Mouse (Mus musculus) neural tube, embryonic 12.5 days (tissue): ENCODE measurements at regions not wholly inside any gene's neighbourhood (a gene's known extent, or its start where the extent isn't known, plus 50 kb on each side); places are given as distances from the start of the nearest gene placed in this dataset.
A peak's percentile ranks its signal among the peaks of the same experiment; 100 is the strongest.

Source experiments
- ATAC-seq: fragments of 200-750 bp; cut with Nextera tagmentation; 2 replicates; pipeline ENCODE4 v1.8.0; 2017; ENCODE audit warnings: low read depth, mild to moderate bottlenecking, moderate TSS enrichment, moderate library complexity; ENCODE audit not compliant: low FRiP score
- H3K27ac ChIP-seq: fragments of 300-500 bp; sonication (generic); 2 replicates; pipeline ENCODE4 v1.5.1; 2016
- H3K27me3 ChIP-seq: fragments of 300-500 bp; sonication (generic); replicated peaks from 2 replicates; pipeline ENCODE4 v1.6.1; 2016; ENCODE audit warnings: mild to moderate bottlenecking
- H3K36me3 ChIP-seq: fragments of 300-500 bp; sonication (generic); 2 replicates; pipeline ENCODE4 v1.6.1; 2016; ENCODE audit warnings: mild to moderate bottlenecking
- H3K4me1 ChIP-seq: fragments of 300-500 bp; sonication (generic); 2 replicates; pipeline ENCODE4 v1.6.1; 2016
- H3K4me2 ChIP-seq: fragments of 300-500 bp; sonication (generic); replicated peaks from 2 replicates; pipeline ENCODE4 v1.6.1; 2016; ENCODE audit warnings: mild to moderate bottlenecking
- H3K4me3 ChIP-seq: fragments of 300-500 bp; sonication (generic); 2 replicates; pipeline ENCODE4 v1.5.1; 2016
- H3K9ac ChIP-seq: fragments of 300-500 bp; sonication (generic); 2 replicates; pipeline ENCODE4 v1.6.1; 2016; ENCODE audit warnings: mild to moderate bottlenecking
- H3K9me3 ChIP-seq: fragments of 300-500 bp; sonication (generic); 2 replicates; pipeline ENCODE4 v1.6.1; 2016; ENCODE audit warnings: mild to moderate bottlenecking
- WGBS: fragments of 180-500 bp; shearing (Covaris S2); methylation state at CpG from one replicate; pipeline ENCODE4 v1.1.7; 2016; 5-methylcytosine and 5-hydroxymethylcytosine counted together

- Histone ChIP-seq H3K27ac (no peak overlapping the region), H3K4me3 (no peak overlapping the region), H3K9ac (no peak overlapping the region), H3K27me3 (no peaks in the 10 kb centered on the region), H3K36me3 (no peaks in the 10 kb centered on the region), H3K4me2 (no peak overlapping the region), H3K4me1 (no peaks in the 10 kb centered on the region; the same call in 1 of the 2 replicates), H3K9me3 (no peaks in the 10 kb centered on the region)
- peak; percentile 87 for ATAC-seq
- WGBS: 71% methylated on average over 12 of the region's 12 CpGs
Observed at GRCm38 (mm10) chr14:103417110-103418061, 70.8 kb upstream of the Mycbp2 start.

GRCm38 (mm10) chr14:103404611-103405010 lies 58.0 kb upstream of the Mycbp2 start:
- 77% methylated on average over 2 of the region's 2 CpGs for WGBS
- no peak for ATAC-seq
- Histone ChIP-seq H3K4me3 (no peak overlapping the region), H3K4me1 (no peaks in the 10 kb centered on the region), H3K9ac (no peak overlapping the region), H3K36me3 (no peaks in the 10 kb centered on the region), H3K27ac (no peak overlapping the region), H3K9me3 (no peaks in the 10 kb centered on the region), H3K4me2 (no peak overlapping the region), H3K27me3 (no peaks in the 10 kb centered on the region)

- H3K27me3 ChIP-seq: no peaks in the 10 kb centered on the region
- no peak overlapping the region for H3K4me3 ChIP-seq
- H3K4me1 ChIP-seq: no peaks in the 10 kb centered on the region
- no peak for ATAC-seq
- no peaks in the 10 kb centered on the region for H3K9me3 ChIP-seq
- no peak overlapping the region for H3K9ac ChIP-seq
- no peak overlapping the region for H3K27ac ChIP-seq
- WGBS: 80% methylated on average over 3 of the region's 3 CpGs
- H3K4me2 ChIP-seq: no peak overlapping the region
- H3K36me3 ChIP-seq: no peaks in the 10 kb centered on the region
Observed at GRCm38 (mm10) chr14:103403054-103403453, 56.4 kb upstream of the Mycbp2 start.

GRCm38 (mm10) chr14:103401983-103402382 lies 55.4 kb upstream of the Mycbp2 start:
- WGBS: 89% methylated on average over 2 of the region's 2 CpGs
- ATAC-seq: no peak
- Histone ChIP-seq H3K27ac (no peak overlapping the region), H3K9me3 (no peaks in the 10 kb centered on the region), H3K27me3 (no peaks in the 10 kb centered on the region), H3K36me3 (no peaks in the 10 kb centered on the region), H3K4me2 (no peak overlapping the region), H3K4me3 (no peak overlapping the region), H3K9ac (no peak overlapping the region), H3K4me1 (no peaks in the 10 kb centered on the region)

- no peak overlapping the region for H3K4me2 ChIP-seq
- H3K36me3 ChIP-seq: no peaks in the 10 kb centered on the region
- no peaks in the 10 kb centered on the region for H3K27me3 ChIP-seq
- no peak overlapping the region for H3K4me3 ChIP-seq
- ATAC-seq: no peak
- H3K27ac ChIP-seq: no peak overlapping the region
- WGBS: 95% methylated on average over 2 of the region's 2 CpGs
- H3K9me3 ChIP-seq: no peaks in the 10 kb centered on the region
- no peaks in the 10 kb centered on the region for H3K4me1 ChIP-seq
- H3K9ac ChIP-seq: no peak overlapping the region
Observed at GRCm38 (mm10) chr14:103401280-103401679, 54.7 kb upstream of the Mycbp2 start.

- Histone ChIP-seq H3K36me3 (no peaks in the 10 kb centered on the region), H3K4me1 (no peaks in the 10 kb centered on the region), H3K9me3 (no peaks in the 10 kb centered on the region), H3K9ac (no peak overlapping the region), H3K27me3 (no peaks in the 10 kb centered on the region), H3K27ac (no peak overlapping the region), H3K4me2 (no peak overlapping the region), H3K4me3 (no peak overlapping the region)
- WGBS: 80% methylated on average over 1 of the region's 1 CpGs
- ATAC-seq: no peak
Observed at GRCm38 (mm10) chr14:103398401-103398800, 51.8 kb upstream of the Mycbp2 start.
